Mouse (Mus musculus) liver, adult (tissue): ENCODE data around the gene Mx1.
A peak's percentile ranks its signal among the peaks of the same experiment; 100 is the strongest.

Experiments
- GATA4 ChIP-seq: IDR thresholded peaks from 2 replicates; pipeline ENCODE4 v1.6.1; 2014; ENCODE audit warnings: mild to moderate bottlenecking, low read length; ENCODE audit not compliant: insufficient replicate concordance

Gene Mx1

DNA sequence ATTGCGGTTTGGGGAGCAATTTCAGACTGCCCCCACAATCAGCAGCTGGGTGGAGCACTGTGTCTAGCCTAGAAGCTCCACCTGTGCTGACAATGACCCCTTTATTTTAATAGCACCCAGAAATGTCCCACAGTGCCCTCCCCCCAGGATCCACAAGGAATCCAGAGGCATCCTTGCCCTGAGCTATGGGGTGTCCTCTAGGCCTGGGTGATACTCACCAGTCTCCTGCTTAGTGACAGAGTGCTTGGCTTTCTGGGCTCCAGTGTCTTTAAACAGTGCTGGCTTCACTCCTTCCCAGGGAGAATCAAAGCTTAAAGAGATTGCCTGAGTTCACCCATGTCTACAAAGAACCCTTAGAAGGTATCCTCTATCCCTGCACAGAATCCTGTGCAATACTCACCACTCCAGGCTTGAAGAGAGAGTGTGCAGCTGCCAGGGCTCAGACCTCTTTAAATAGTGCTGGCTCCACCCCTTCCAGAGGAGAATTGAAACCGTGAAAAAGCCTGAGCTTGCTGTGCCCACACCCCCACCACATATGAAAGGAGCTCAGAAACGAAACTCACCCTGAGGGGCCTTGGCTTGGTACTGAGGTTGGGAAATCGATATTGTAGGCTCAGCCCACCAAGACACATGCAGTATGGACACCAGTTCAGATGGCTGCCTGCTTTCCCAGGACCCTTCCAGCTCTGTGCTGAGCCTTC is at the start of gene Mx1:
Mx1 (minus strand) TSS at position 427 of the 701 bp plus-strand sequence.
- no peak for TF ChIP-seq GATA4

DNA sequence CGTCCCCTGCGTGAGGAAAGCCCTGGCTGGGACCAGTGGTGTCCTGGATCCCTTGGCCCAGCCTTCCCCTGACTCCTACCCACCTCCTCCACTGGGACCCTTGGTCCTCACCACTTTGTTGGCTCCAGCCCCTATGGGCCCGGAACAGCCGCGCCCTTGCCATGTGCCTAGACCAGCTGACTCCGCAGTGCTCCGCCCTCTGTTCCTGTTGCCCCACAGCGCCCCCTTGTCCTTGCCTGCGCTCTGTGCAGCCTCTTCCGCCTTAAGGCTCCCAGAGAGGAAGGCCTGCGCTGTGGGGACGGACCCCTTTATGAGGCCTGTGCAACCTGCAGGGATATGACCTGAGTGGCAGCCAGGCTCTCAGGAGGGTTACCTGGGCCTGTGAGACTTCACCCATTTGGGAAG is 49.6 kb upstream of the Mx1 start:
- no peak for TF ChIP-seq GATA4

- no peak for TF ChIP-seq GATA4
These were observed 48.8 kb upstream of the Mx1 start for GRCm38 (mm10) chr16:97511495-97511894.

DNA sequence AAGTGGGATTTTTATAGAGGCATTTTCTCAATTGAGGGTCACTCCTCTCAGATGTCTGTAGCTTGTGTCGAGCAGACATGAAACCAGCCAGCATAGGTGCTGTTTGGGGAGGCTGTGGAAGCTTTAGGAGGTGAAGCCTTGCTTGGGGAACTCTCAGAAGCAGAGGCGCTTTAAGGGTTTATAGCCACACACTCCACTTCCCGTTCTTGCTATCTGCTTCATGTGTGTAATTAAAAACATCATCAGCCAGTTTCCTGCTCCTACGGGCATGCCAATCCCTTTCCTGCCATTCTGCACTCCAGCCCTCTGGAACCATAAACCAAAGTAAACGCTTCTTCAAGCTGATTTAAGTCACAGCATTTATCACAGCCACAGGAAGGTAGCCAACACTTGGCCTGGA is 48.1 kb upstream of the Mx1 start:
- TF ChIP-seq GATA4 = no peak

DNA sequence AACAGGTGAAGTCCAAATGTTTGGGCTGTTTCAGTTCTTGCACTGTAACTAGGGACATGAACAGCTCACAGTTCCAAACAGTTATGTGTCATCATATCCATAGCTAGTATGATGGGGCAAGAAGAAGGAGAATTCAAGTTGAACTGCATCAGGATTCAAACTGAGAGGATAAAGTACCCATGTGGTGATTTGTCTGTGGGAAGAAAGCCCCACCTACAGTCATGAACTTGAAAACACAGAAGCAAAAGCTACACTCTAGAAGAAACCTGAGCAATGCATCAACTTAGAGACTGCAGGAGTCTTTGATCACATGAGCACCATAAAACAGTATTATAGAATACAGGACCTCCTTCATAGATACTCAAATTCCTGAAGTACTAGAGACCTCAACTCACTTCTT is 45.1 kb upstream of the Mx1 start:
- no peak for TF ChIP-seq GATA4

DNA sequence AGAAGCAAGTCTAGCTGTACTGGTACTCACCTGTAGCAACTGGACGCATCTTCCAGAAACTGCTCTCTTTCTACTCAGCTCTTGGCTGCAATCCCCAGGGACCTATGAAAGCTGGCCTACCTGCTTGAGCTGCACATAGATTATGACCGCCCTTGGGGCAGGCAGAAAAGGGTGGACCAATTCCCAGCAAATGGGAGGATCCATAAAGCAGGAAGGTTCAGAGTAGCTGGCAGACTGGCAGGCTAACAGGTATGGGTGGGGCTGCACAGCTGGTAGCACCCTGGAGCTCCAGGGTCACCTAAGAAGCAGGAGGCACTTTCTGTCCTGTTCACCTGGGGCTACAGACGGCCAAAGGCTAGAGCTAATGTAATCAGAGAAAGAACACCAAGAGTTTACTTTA is 42.1 kb upstream of the Mx1 start:
- TF ChIP-seq GATA4 = no peak

DNA sequence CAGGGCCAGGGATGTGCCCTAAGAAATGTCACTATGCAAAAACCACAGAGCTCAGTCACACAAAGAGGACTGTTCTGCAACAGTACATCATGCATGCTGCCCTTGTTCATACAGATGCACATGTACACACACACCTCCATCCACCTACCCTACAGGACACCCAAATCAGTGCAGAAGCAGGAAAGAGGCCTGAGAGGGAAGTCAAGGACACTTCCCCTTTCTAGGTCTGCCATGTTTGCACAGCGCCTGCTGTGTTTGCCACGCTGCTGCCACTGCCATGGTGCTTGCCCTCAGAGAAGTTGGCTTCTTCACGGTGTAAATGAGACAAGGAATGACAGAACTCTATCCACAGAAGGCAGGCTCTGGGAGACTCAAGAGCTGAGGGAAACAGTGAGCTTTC is 41.1 kb upstream of the Mx1 start:
- no peak for TF ChIP-seq GATA4

- no peak for TF ChIP-seq GATA4
These were observed 38.2 kb upstream of the Mx1 start for GRCm38 (mm10) chr16:97500901-97501300.

DNA sequence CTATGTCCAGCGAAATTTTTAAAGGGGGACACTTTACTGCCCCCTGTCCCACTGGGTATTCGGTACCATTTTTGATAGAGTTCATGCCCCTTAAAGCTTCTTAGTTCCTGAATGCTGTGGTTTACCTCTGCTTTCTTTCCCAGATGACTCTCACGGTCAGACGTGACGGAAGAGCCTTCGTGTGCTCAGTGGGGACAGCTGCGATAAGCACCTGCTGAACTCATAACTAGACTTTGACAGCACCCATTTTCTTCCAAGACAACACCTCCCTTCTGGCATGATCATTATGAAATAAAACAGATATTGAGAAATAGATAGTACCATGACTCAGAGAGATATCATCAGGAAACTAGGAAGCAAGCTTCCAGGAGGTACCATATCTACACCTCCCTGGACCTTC is 36.7 kb upstream of the Mx1 start:
- no peak for TF ChIP-seq GATA4

- no peak for TF ChIP-seq GATA4
These were observed 35.4 kb upstream of the Mx1 start for GRCm38 (mm10) chr16:97498139-97498538.

DNA sequence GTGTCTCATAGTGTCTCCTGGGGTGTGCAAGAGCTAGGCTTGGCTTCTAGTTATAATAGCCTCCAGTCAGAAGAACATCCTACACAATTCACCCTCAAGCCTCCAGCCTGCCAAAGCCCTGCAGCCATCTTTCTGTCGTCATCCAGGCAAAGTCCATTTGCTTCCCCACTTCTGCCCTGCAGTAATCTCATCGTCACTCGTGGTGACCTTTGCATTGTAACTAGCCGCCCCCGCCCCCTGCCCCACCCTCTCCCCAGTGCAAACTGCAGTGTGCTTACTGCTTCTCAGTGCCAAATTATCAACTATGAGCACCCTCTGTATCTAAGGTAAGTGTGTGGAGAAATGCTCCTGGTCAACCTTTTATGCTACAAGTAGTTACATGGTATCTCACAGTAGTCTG is 35.0 kb upstream of the Mx1 start:
- TF ChIP-seq GATA4 = no peak

DNA sequence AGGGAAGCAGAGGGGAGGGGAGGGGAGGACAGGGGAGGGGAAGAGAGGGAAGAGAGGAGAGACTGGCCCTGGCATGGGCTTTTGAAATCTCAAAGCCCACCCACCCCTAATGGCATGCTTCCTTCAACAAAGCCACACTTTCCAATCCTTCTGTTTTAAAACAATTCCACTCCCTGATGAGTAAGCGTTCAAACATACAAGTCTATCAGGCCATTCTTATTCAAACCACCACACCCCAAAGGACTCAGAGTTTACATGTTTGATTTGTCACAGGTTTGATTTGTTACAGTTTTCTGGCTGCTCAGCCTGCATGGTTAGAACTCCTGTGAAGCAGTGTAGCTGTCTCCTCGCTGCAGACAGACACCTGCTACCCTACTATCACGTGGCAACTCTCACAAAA is 33.3 kb upstream of the Mx1 start:
- no peak for TF ChIP-seq GATA4

DNA sequence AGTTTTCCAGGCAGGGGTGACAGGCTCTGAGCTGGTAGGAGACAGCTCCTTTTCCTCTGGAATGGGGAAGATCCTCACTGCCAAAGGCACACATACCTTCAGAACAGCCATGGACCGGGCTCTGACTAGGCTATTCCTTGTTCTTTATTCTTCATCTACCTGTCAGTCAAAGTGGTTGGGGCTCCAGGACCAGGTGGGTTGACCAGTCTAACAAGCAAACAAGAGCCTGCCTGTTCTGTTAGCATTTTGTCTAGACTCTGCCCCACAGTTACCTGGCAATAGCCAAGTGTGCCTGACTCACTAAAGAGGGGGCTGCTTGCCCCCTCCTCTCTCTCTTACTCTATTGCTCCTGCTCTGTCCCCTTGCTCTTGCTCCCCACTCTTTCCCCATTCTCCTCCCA is 29.7 kb upstream of the Mx1 start:
- TF ChIP-seq GATA4 = no peak

GRCm38 (mm10) chr16:97478655-97479054 is 15.9 kb upstream of the Mx1 start:
- TF ChIP-seq GATA4 = peak; percentile 23; the same call in 1 of the 2 replicates

GRCm38 (mm10) chr16:97476524-97476923 is 13.8 kb upstream of the Mx1 start:
- TF ChIP-seq GATA4 = no peak

DNA sequence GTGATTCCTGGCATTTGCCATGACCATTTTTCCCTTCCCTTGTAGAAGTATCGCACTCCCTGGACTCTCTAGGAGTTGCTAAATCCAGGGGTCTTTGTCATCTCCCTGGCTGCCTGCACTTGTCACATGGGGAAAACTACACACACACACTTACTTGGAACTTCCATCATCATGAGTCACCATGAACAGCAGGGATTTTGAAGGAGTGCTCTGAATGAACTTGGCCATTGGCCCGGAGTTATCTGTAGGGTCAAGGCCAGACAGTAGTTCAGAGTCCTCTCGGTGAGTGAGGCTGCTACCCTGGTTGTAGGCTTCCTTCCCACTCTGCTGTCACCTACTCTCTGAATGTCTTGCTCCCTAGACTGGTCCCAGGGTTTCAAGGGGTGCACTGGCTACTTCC is 12.9 kb upstream of the Mx1 start:
- peak; percentile 91; the same call in 1 of the 2 replicates for TF ChIP-seq GATA4

DNA sequence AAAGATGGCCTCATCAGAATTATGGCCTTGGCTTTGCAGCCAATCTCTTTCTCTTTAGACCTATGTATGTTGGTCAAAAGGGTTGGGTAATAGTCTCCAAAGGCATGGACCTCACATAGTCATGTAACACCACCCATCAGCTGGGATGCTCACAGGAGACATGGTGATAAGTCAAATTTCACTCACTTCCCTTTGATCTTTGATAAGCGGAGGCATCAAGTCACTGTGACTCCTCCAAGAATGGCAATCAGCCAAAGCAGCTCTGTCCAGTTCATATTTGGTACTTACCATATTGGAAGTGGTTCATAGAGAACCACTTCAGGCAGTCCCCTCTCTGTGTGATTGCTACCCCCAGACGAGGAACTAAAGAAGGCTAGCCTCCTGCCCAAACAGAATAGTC is 12.0 kb upstream of the Mx1 start:
- TF ChIP-seq GATA4 = no peak
